Mouse (Mus musculus) lung, postnatal 0 days (tissue): ENCODE results near the gene Parp6. TPM values are rescaled to one million over a fixed set of nuclear protein-coding genes. Genes with fewer than 3 reads are reported as not detected.
A peak's percentile ranks its signal among the peaks of the same experiment; 100 is the strongest.

ENCODE experiments used
- ATAC-seq: fragments of 200-750 bp; cut with Nextera tagmentation; 2 replicates; pipeline ENCODE4 v1.8.0; 2017; ENCODE audit warnings: moderate library complexity
- DNase-seq: peaks from one replicate; pipeline ENCODE4 v3.0.0-alpha.2; 2016; ENCODE audit warnings: low spot score
- H3K27ac ChIP-seq: fragments of 300-500 bp; sonication (generic); 2 replicates; pipeline ENCODE4 v1.5.1; 2014; ENCODE audit warnings: antibody characterized with exemption, mild to moderate bottlenecking, low read length, mixed read lengths
- H3K27me3 ChIP-seq: fragments of 300-500 bp; sonication (generic); replicated peaks from 2 replicates; pipeline ENCODE4 v1.6.1; 2014; ENCODE audit warnings: low read length, mixed read lengths; ENCODE audit not compliant: insufficient read depth
- H3K36me3 ChIP-seq: fragments of 300-500 bp; sonication (generic); 2 replicates; pipeline ENCODE4 v1.6.1; 2014; ENCODE audit warnings: low read length, mixed read lengths; ENCODE audit not compliant: insufficient read depth
- H3K4me1 ChIP-seq: fragments of 300-500 bp; sonication (generic); 2 replicates; pipeline ENCODE4 v1.6.1; 2014; ENCODE audit warnings: antibody characterized with exemption, low read depth, low read length, mixed read lengths; ENCODE audit not compliant: insufficient read depth
- H3K4me2 ChIP-seq: fragments of 300-500 bp; sonication (generic); replicated peaks from 2 replicates; pipeline ENCODE4 v1.6.1; 2014; ENCODE audit warnings: low read depth, mild to moderate bottlenecking, low read length, moderate library complexity, mixed read lengths
- H3K4me3 ChIP-seq: fragments of 300-500 bp; sonication (generic); 2 replicates; pipeline ENCODE4 v1.5.1; 2014; ENCODE audit warnings: low read depth, low read length
- H3K9ac ChIP-seq: fragments of 300-500 bp; sonication (generic); replicated peaks from 2 replicates; pipeline ENCODE4 v1.6.1; 2014; ENCODE audit warnings: low read depth, mild to moderate bottlenecking
- H3K9me3 ChIP-seq: fragments of 300-500 bp; sonication (generic); 2 replicates; pipeline ENCODE4 v1.6.1; 2016; ENCODE audit warnings: low read length, mixed read lengths
- CTCF ChIP-seq: IDR thresholded peaks from 2 replicates; pipeline ENCODE4 v1.5.1; 2016; ENCODE audit warnings: antibody characterized with exemption, mild to moderate bottlenecking
- EP300 ChIP-seq: IDR thresholded peaks from 2 replicates; pipeline ENCODE4 v1.6.1; 2016; ENCODE audit warnings: antibody characterized with exemption, mild to moderate bottlenecking, control low read depth
- WGBS: fragments of 180-500 bp; shearing (Covaris S2); extraction: QIAGEN DNeasy Blood & Tissue Kit; methylation state at CpG from one replicate; pipeline ENCODE4 v1.1.7; 2014; 5-methylcytosine and 5-hydroxymethylcytosine counted together
- polyA plus RNA-seq: library from polyadenylated mRNA; unstranded; fragments of >200 nt; fragmentation: Nextera tagmentation; extraction: Ambion mirVana; gene quantifications from 2 replicates; pipeline ENCODE4 v1.2.1, GENCODE M21; 2015

Parp6 gene
- polyA plus RNA-seq, 1 experiment from 2014 or later: 18.3 TPM

- no peaks in the 10 kb centered on the region for H3K27me3 ChIP-seq
- H3K4me3 ChIP-seq: no peak overlapping the region
- no peak overlapping the region for H3K9ac ChIP-seq
- TF ChIP-seq CTCF (no peak), EP300 (peak; percentile 87)
- no peak overlapping the region for H3K4me2 ChIP-seq
- H3K9me3 ChIP-seq: no peaks in the 10 kb centered on the region
- H3K36me3 ChIP-seq: no peaks in the 10 kb centered on the region
- H3K4me1 ChIP-seq: peaks cover 1% of the 10 kb centered on the region; the same call in 1 of the 2 replicates
- DNase-seq: peak; percentile 89
- 19% methylated on average over 6 of the region's 6 CpGs for WGBS
- ATAC-seq: peak; percentile 55
- peak overlapping the region; percentile 77 for H3K27ac ChIP-seq
Measured at GRCm38 (mm10) chr9:59687416-59688046, 70.4 kb downstream of the Parp6 start.

- peak overlapping the region; percentile 91 for H3K27ac ChIP-seq
- no peak overlapping the region for H3K9ac ChIP-seq
- no peaks in the 10 kb centered on the region for H3K36me3 ChIP-seq
- H3K9me3 ChIP-seq: no peaks in the 10 kb centered on the region
- DNase-seq (peak; percentile 97), ATAC-seq (peak; percentile 85)
- no peak overlapping the region for H3K4me3 ChIP-seq
- peaks cover 4% of the 10 kb centered on the region; the same call in 1 of the 2 replicates for H3K4me1 ChIP-seq
- peak overlapping the region; percentile 37 for H3K4me2 ChIP-seq
- WGBS: 2% methylated on average over 23 of the region's 23 CpGs
- TF ChIP-seq CTCF (no peak; the same call in 1 of the 2 replicates), EP300 (peak; percentile 95)
- H3K27me3 ChIP-seq: no peaks in the 10 kb centered on the region
Measured at GRCm38 (mm10) chr9:59691635-59692094, 74.6 kb downstream of the Parp6 start.

- no peak overlapping the region for H3K4me3 ChIP-seq
- 27% methylated on average over 9 of the region's 9 CpGs for WGBS
- H3K9ac ChIP-seq: no peak overlapping the region
- no peaks in the 10 kb centered on the region for H3K9me3 ChIP-seq
- ATAC-seq: no peak
- H3K4me2 ChIP-seq: peak overlapping the region; percentile 37
- H3K27me3 ChIP-seq: no peaks in the 10 kb centered on the region
- TF ChIP-seq EP300 (peak; percentile 7), CTCF (no peak)
- H3K27ac ChIP-seq: peak overlapping the region; percentile 91
- peaks cover 4% of the 10 kb centered on the region; the same call in 1 of the 2 replicates for H3K4me1 ChIP-seq
- no peaks in the 10 kb centered on the region for H3K36me3 ChIP-seq
- no peak for DNase-seq
Measured at GRCm38 (mm10) chr9:59692145-59692544, 75.1 kb downstream of the Parp6 start.

- ATAC-seq (peak; percentile 42), DNase-seq (peak; percentile 83)
- no peaks in the 10 kb centered on the region for H3K36me3 ChIP-seq
- TF ChIP-seq CTCF (no peak), EP300 (peak; percentile 100)
- H3K4me2 ChIP-seq: no peak overlapping the region
- WGBS: 36% methylated on average over 16 of the region's 16 CpGs
- H3K27ac ChIP-seq: peak overlapping the region; percentile 91
- H3K4me1 ChIP-seq: peaks cover 4% of the 10 kb centered on the region; the same call in 1 of the 2 replicates
- no peaks in the 10 kb centered on the region for H3K27me3 ChIP-seq
- H3K9me3 ChIP-seq: no peaks in the 10 kb centered on the region
- no peak overlapping the region for H3K9ac ChIP-seq
- H3K4me3 ChIP-seq: no peak overlapping the region
Measured at GRCm38 (mm10) chr9:59694571-59695450, 77.7 kb downstream of the Parp6 start.

- Histone ChIP-seq H3K4me2 (no peak overlapping the region), H3K27ac (peak overlapping the region; percentile 91), H3K4me3 (no peak overlapping the region), H3K4me1 (peaks cover 4% of the 10 kb centered on the region; the same call in 1 of the 2 replicates), H3K36me3 (no peaks in the 10 kb centered on the region), H3K9me3 (no peaks in the 10 kb centered on the region), H3K9ac (no peak overlapping the region), H3K27me3 (no peaks in the 10 kb centered on the region)
- 38% methylated on average over 3 of the region's 3 CpGs for WGBS
- no peak for ATAC-seq
- no peak for DNase-seq
- TF ChIP-seq EP300: no peak
- no peak for TF ChIP-seq CTCF
Measured at GRCm38 (mm10) chr9:59695451-59695813, 78.3 kb downstream of the Parp6 start.

- DNase-seq: peak; percentile 94
- WGBS: 50% methylated on average over 3 of the region's 3 CpGs
- TF ChIP-seq CTCF: no peak
- peak; percentile 100 for TF ChIP-seq EP300
- Histone ChIP-seq H3K9me3 (no peaks in the 10 kb centered on the region), H3K4me3 (no peak overlapping the region), H3K27ac (peak overlapping the region; percentile 91), H3K4me1 (peaks cover 4% of the 10 kb centered on the region; the same call in 1 of the 2 replicates), H3K36me3 (no peaks in the 10 kb centered on the region), H3K9ac (no peak overlapping the region), H3K27me3 (no peaks in the 10 kb centered on the region), H3K4me2 (no peak overlapping the region)
- ATAC-seq: peak; percentile 71
Measured at GRCm38 (mm10) chr9:59696381-59696780, 79.3 kb downstream of the Parp6 start.

Other genes with a start within 250 kb of the Parp6 start
- 7.0 and 9.2 TPM in 2 replicates for gene Arih1, start 130.7 kb upstream of the Parp6 start, polyA plus RNA-seq
- 61.6 and 69.9 TPM in 2 replicates for gene Hexa, start 77.7 kb upstream of the Parp6 start, polyA plus RNA-seq
- gene Tmem202, start 77.4 kb upstream of the Parp6 start, polyA plus RNA-seq: 0.57 and 0.83 TPM in 2 replicates
- gene Celf6, start 39.4 kb upstream of the Parp6 start, polyA plus RNA-seq: 0.16 and 0.25 TPM in 2 replicates
- 318 and 331 TPM in 2 replicates for gene Pkm, start 39.1 kb downstream of the Parp6 start, polyA plus RNA-seq
- 68.0 and 95.2 TPM in 2 replicates for gene Gramd2, start 62.9 kb downstream of the Parp6 start, polyA plus RNA-seq
- gene Senp8, start 133.4 kb downstream of the Parp6 start, polyA plus RNA-seq: 3.4 and 3.6 TPM in 2 replicates
- 8.1 and 11.5 TPM in 2 replicates for gene Myo9a, start 133.6 kb downstream of the Parp6 start, polyA plus RNA-seq